Mouse (Mus musculus): ENCODE results near the gene Crb1.

DNA sequence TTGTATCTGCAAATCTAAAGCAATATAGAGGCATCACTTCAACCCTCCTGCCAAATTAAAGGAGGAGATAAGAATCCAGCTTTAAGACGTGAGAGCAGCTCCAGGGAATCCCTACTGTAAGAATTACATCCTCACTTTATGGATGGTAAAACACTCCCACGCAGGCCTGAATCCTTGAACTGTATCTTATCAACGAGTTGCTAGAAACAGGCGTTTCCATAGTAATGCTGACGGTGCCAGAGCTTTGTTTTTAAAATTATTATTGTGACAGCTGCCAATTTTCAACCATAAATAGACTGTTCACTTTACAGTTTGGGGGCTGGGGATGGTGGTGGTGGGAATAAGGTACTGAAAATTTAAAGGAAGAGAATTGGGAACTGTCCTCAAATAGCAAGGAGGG lies 173.9 kb downstream of the Crb1 start:
- TF ChIP-seq CTCF (IDR thresholded peaks at IDR 0.05; ENCODE audit: insufficient read depth, low read depth, low read length) = no peak
- TF ChIP-seq POLR2A (IDR thresholded peaks at IDR 0.05; ENCODE audit: insufficient read depth, low read depth, low read length) = no peak

Data from olfactory bulb, adult 2 months (tissue).